Mouse (Mus musculus): ENCODE measurements at regions not wholly inside any gene's neighbourhood (a gene's known extent, or its start where the extent isn't known, plus 50 kb on each side); places are given as distances from the start of the nearest gene placed in this dataset.

GRCm38 (mm10) chr15:56448015-56448645 lies 1029.3 kb downstream of the Slc22a22 start:
- Histone ChIP-seq H3K4me3 (ENCODE audit: low read depth, low read length) (no peak overlapping the region), H3K27me3 (replicated peaks; ENCODE audit: control insufficient read depth, insufficient read depth, low read length) (no peaks in the 10 kb centered on the region), H3K9ac (ENCODE audit: low read depth, low read length) (no peak overlapping the region), H3K9me3 (ENCODE audit: control insufficient read depth) (no peaks in the 10 kb centered on the region), H3K4me2 (replicated peaks; ENCODE audit: low read depth) (no peak overlapping the region), H3K36me3 (ENCODE audit: control insufficient read depth, insufficient read depth) (no peaks in the 10 kb centered on the region), H3K4me1 (replicated peaks; ENCODE audit: control insufficient read depth, insufficient read depth, low read length) (no peaks in the 10 kb centered on the region), H3K27ac (ENCODE audit: low read depth, low read length) (no peak overlapping the region)
- ATAC-seq: no peak
- TF ChIP-seq CTCF (IDR thresholded peaks at IDR 0.05; ENCODE audit: low read depth): no peak
- WGBS: 69% methylated on average over 10 of the region's 10 CpGs

- Histone ChIP-seq H3K9me3 (ENCODE audit: control insufficient read depth) (no peaks in the 10 kb centered on the region), H3K9ac (ENCODE audit: low read depth, low read length) (no peak overlapping the region), H3K27ac (ENCODE audit: low read depth, low read length) (no peak overlapping the region), H3K4me2 (replicated peaks; ENCODE audit: low read depth) (no peak overlapping the region), H3K36me3 (ENCODE audit: control insufficient read depth, insufficient read depth) (no peaks in the 10 kb centered on the region), H3K27me3 (replicated peaks; ENCODE audit: control insufficient read depth, insufficient read depth, low read length) (no peaks in the 10 kb centered on the region), H3K4me3 (ENCODE audit: low read depth, low read length) (no peak overlapping the region), H3K4me1 (replicated peaks; ENCODE audit: control insufficient read depth, insufficient read depth, low read length) (no peaks in the 10 kb centered on the region)
- 63% methylated on average over 4 of the region's 4 CpGs for WGBS
- no peak for ATAC-seq
- no peak for TF ChIP-seq CTCF (IDR thresholded peaks at IDR 0.05; ENCODE audit: low read depth)
Observed at GRCm38 (mm10) chr15:56440171-56440570, 1037.3 kb downstream of the Slc22a22 start.

- no peak overlapping the region for H3K27ac ChIP-seq (ENCODE audit: low read depth, low read length)
- H3K36me3 ChIP-seq (ENCODE audit: control insufficient read depth, insufficient read depth): no peaks in the 10 kb centered on the region
- 65% methylated on average over 2 of the region's 2 CpGs for WGBS
- no peak overlapping the region for H3K4me3 ChIP-seq (ENCODE audit: low read depth, low read length)
- no peak overlapping the region for H3K9ac ChIP-seq (ENCODE audit: low read depth, low read length)
- no peak overlapping the region for H3K4me2 ChIP-seq (replicated peaks; ENCODE audit: low read depth)
- H3K4me1 ChIP-seq (replicated peaks; ENCODE audit: control insufficient read depth, insufficient read depth, low read length): no peaks in the 10 kb centered on the region
- H3K27me3 ChIP-seq (replicated peaks; ENCODE audit: control insufficient read depth, insufficient read depth, low read length): no peaks in the 10 kb centered on the region
- no peak for ATAC-seq
- TF ChIP-seq CTCF (IDR thresholded peaks at IDR 0.05; ENCODE audit: low read depth): no peak
- no peaks in the 10 kb centered on the region for H3K9me3 ChIP-seq (ENCODE audit: control insufficient read depth)
Observed at GRCm38 (mm10) chr15:56438370-56438769, 1039.1 kb downstream of the Slc22a22 start.

GRCm38 (mm10) chr15:56436131-56436530 lies 1041.3 kb downstream of the Slc22a22 start:
- Histone ChIP-seq H3K4me1 (replicated peaks; ENCODE audit: control insufficient read depth, insufficient read depth, low read length) (no peaks in the 10 kb centered on the region), H3K27ac (ENCODE audit: low read depth, low read length) (no peak overlapping the region), H3K4me3 (ENCODE audit: low read depth, low read length) (no peak overlapping the region), H3K4me2 (replicated peaks; ENCODE audit: low read depth) (no peak overlapping the region), H3K9ac (ENCODE audit: low read depth, low read length) (no peak overlapping the region), H3K27me3 (replicated peaks; ENCODE audit: control insufficient read depth, insufficient read depth, low read length) (no peaks in the 10 kb centered on the region), H3K9me3 (ENCODE audit: control insufficient read depth) (no peaks in the 10 kb centered on the region), H3K36me3 (ENCODE audit: control insufficient read depth, insufficient read depth) (no peaks in the 10 kb centered on the region)
- TF ChIP-seq CTCF (IDR thresholded peaks at IDR 0.05; ENCODE audit: low read depth): no peak
- ATAC-seq: no peak
- WGBS: 55% methylated on average over 6 of the region's 6 CpGs

GRCm38 (mm10) chr15:56425986-56426385 lies 1051.4 kb downstream of the Slc22a22 start:
- H3K4me3 ChIP-seq (ENCODE audit: low read depth, low read length): no peak overlapping the region
- no peaks in the 10 kb centered on the region for H3K9me3 ChIP-seq (ENCODE audit: control insufficient read depth)
- no peak for TF ChIP-seq CTCF (IDR thresholded peaks at IDR 0.05; ENCODE audit: low read depth)
- WGBS: 33% methylated on average over 4 of the region's 4 CpGs
- H3K27me3 ChIP-seq (replicated peaks; ENCODE audit: control insufficient read depth, insufficient read depth, low read length): no peaks in the 10 kb centered on the region
- no peak overlapping the region for H3K9ac ChIP-seq (ENCODE audit: low read depth, low read length)
- H3K4me1 ChIP-seq (replicated peaks; ENCODE audit: control insufficient read depth, insufficient read depth, low read length): no peaks in the 10 kb centered on the region
- no peaks in the 10 kb centered on the region for H3K36me3 ChIP-seq (ENCODE audit: control insufficient read depth, insufficient read depth)
- H3K27ac ChIP-seq (ENCODE audit: low read depth, low read length): no peak overlapping the region
- ATAC-seq: no peak
- H3K4me2 ChIP-seq (replicated peaks; ENCODE audit: low read depth): no peak overlapping the region

GRCm38 (mm10) chr15:56420681-56421080 lies 1056.7 kb downstream of the Slc22a22 start:
- Histone ChIP-seq H3K4me3 (ENCODE audit: low read depth, low read length) (no peak overlapping the region), H3K27me3 (replicated peaks; ENCODE audit: control insufficient read depth, insufficient read depth, low read length) (no peaks in the 10 kb centered on the region), H3K4me1 (replicated peaks; ENCODE audit: control insufficient read depth, insufficient read depth, low read length) (no peaks in the 10 kb centered on the region), H3K9me3 (ENCODE audit: control insufficient read depth) (no peaks in the 10 kb centered on the region), H3K36me3 (ENCODE audit: control insufficient read depth, insufficient read depth) (no peaks in the 10 kb centered on the region), H3K9ac (ENCODE audit: low read depth, low read length) (no peak overlapping the region), H3K27ac (ENCODE audit: low read depth, low read length) (no peak overlapping the region), H3K4me2 (replicated peaks; ENCODE audit: low read depth) (no peak overlapping the region)
- 50% methylated on average over 1 of the region's 1 CpGs for WGBS
- ATAC-seq: no peak
- TF ChIP-seq CTCF (IDR thresholded peaks at IDR 0.05; ENCODE audit: low read depth): no peak

- Histone ChIP-seq H3K9me3 (ENCODE audit: control insufficient read depth) (no peaks in the 10 kb centered on the region), H3K4me3 (ENCODE audit: low read depth, low read length) (no peak overlapping the region), H3K36me3 (ENCODE audit: control insufficient read depth, insufficient read depth) (no peaks in the 10 kb centered on the region), H3K27me3 (replicated peaks; ENCODE audit: control insufficient read depth, insufficient read depth, low read length) (no peaks in the 10 kb centered on the region), H3K4me1 (replicated peaks; ENCODE audit: control insufficient read depth, insufficient read depth, low read length) (no peaks in the 10 kb centered on the region), H3K27ac (ENCODE audit: low read depth, low read length) (no peak overlapping the region), H3K4me2 (replicated peaks; ENCODE audit: low read depth) (no peak overlapping the region), H3K9ac (ENCODE audit: low read depth, low read length) (no peak overlapping the region)
- no peak for ATAC-seq
- TF ChIP-seq CTCF (IDR thresholded peaks at IDR 0.05; ENCODE audit: low read depth): no peak
Observed at GRCm38 (mm10) chr15:56391982-56392381, 1085.4 kb downstream of the Slc22a22 start.

Data from intestine, postnatal 0 days (tissue).